Mouse (Mus musculus): Measurements from ENCODE around the gene Slc31a1. TPM values are rescaled to one million over a fixed set of nuclear protein-coding genes. Genes with fewer than 3 reads are reported as not detected.

Slc31a1 gene
- polyA plus RNA-seq, 1 experiment, result 0.09 TPM

GRCm38 (mm10) chr4:62331977-62332376, 28.6 kb upstream of the Slc31a1 start:
- H3K36me3 ChIP-seq (ENCODE audit: control insufficient read depth), result peaks cover 89% of the 10 kb centered on the region

DNA sequence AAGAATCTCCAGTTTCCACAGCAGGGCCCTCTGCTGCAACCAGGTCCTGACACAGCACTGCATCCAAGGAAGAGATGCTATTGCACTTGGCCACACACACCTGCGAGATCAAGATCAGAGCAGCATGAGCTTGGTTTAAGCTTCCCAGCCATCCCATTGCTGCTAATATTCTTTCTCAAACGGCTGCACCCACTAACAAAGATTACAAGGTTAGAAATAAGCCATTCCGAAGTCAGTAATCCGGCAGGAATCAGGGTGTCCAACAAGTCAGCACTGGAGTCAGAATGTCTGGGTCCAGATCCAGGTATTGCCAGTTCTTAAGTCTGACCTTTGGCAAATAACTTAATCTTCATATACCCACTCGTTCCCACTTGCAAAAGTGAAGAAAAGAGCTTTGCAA, 22.0 kb upstream of the Slc31a1 start:
- no peak overlapping the region for H3K4me3 ChIP-seq (replicated peaks)
- no peak for TF ChIP-seq TAL1 (IDR thresholded peaks at IDR 0.05; ENCODE audit: low read length)
- no peak for TF ChIP-seq GATA1 (IDR thresholded peaks at IDR 0.05; ENCODE audit: low read length)
- H3K9me3 ChIP-seq (ENCODE audit: control insufficient read depth, low read length), result no peaks in the 10 kb centered on the region
- no peaks in the 10 kb centered on the region for H3K4me1 ChIP-seq (ENCODE audit: control insufficient read depth)
- H3K27me3 ChIP-seq (ENCODE audit: control insufficient read depth), result no peaks in the 10 kb centered on the region
- peaks cover 88% of the 10 kb centered on the region for H3K36me3 ChIP-seq (ENCODE audit: control insufficient read depth)

More at GRCm38 (mm10) chr4:62331977-62332376, 28.6 kb upstream of the Slc31a1 start:
- no peak overlapping the region for H3K4me3 ChIP-seq (replicated peaks)
- H3K4me1 ChIP-seq (ENCODE audit: control insufficient read depth), result peaks cover 8% of the 10 kb centered on the region; the same call in 1 of the 2 replicates
- H3K9me3 ChIP-seq (ENCODE audit: control insufficient read depth, low read length), result no peaks in the 10 kb centered on the region
- no peak for TF ChIP-seq TAL1 (IDR thresholded peaks at IDR 0.05; ENCODE audit: low read length)
- no peak for TF ChIP-seq GATA1 (IDR thresholded peaks at IDR 0.05; ENCODE audit: low read length)
- no peaks in the 10 kb centered on the region for H3K27me3 ChIP-seq (ENCODE audit: control insufficient read depth)

DNA sequence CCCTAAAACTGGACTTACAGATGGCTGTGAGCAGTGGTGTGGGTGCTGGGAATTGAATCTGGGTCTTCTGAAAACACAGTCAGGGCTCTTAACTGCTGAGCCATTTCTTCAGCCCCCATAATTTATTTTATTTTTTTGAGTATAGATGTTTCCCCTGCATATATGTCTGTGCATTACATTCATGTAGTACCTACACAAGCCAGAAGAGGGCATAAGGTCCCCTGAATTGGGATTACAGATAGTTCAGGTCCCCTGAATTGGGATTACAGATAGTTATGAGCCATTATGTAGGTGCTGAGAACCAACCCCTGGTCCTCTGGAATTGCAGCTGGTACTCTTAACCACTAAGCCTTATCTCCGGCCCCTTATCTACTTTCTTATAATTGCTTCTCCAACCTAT, 16.5 kb upstream of the Slc31a1 start:
- Histone ChIP-seq H3K4me1 (ENCODE audit: control insufficient read depth) (no peaks in the 10 kb centered on the region), H3K9me3 (ENCODE audit: control insufficient read depth, low read length) (peaks cover 2% of the 10 kb centered on the region; the same call in 1 of the 2 replicates), H3K4me3 (replicated peaks) (no peak overlapping the region), H3K27me3 (ENCODE audit: control insufficient read depth) (no peaks in the 10 kb centered on the region), H3K36me3 (ENCODE audit: control insufficient read depth) (peaks cover 81% of the 10 kb centered on the region)
- TF ChIP-seq GATA1 (IDR thresholded peaks at IDR 0.05; ENCODE audit: low read length), result no peak
- TF ChIP-seq TAL1 (IDR thresholded peaks at IDR 0.05; ENCODE audit: low read length), result no peak

- no peak for TF ChIP-seq GATA1 (IDR thresholded peaks at IDR 0.05; ENCODE audit: low read length)
- no peak for TF ChIP-seq TAL1 (IDR thresholded peaks at IDR 0.05; ENCODE audit: low read length)
- H3K4me3 ChIP-seq (replicated peaks), result no peak overlapping the region
- no peaks in the 10 kb centered on the region for H3K4me1 ChIP-seq (ENCODE audit: control insufficient read depth)
- peaks cover 79% of the 10 kb centered on the region for H3K36me3 ChIP-seq (ENCODE audit: control insufficient read depth)
- H3K27me3 ChIP-seq (ENCODE audit: control insufficient read depth), result no peaks in the 10 kb centered on the region
- peaks cover 2% of the 10 kb centered on the region; the same call in 1 of the 2 replicates for H3K9me3 ChIP-seq (ENCODE audit: control insufficient read depth, low read length)
Measured at GRCm38 (mm10) chr4:62345827-62346226, 14.7 kb upstream of the Slc31a1 start.

DNA sequence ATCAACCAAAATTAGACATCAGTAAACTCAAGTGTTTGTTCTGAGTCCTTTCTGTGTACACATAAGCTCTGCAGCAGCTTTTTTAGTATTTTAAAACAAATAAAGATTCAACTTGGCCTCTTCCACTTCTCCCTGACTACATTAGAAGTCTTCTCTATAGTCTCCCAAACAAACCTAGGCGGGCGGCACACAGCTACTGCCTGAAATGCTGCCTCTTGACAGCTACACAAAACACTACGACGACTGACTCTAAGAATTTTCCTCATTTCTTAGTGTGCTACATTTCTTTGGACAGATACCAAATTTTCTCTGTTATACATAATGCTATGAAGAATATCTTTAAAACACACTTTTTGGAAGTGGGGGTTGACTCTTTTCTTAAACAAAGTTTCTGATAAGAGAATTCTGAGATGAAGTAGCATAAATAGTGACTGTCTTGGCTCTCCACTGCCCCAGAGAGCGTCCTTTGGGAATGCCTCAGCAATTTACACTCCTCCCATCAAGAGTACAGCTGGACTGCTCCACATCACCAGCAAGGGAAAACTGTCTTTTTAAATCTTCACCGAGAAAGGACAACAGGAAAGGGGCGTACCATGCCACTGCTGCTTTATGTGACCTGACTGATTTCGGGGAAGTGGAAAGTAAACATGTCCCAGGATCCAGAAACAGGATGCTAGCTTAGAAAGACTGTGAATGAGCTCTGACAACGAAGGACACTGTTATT, 12.8 kb upstream of the Slc31a1 start:
- Histone ChIP-seq H3K9me3 (ENCODE audit: control insufficient read depth, low read length) (peaks cover 2% of the 10 kb centered on the region; the same call in 1 of the 2 replicates), H3K4me1 (ENCODE audit: control insufficient read depth) (no peaks in the 10 kb centered on the region), H3K4me3 (replicated peaks) (no peak overlapping the region), H3K27me3 (ENCODE audit: control insufficient read depth) (no peaks in the 10 kb centered on the region), H3K36me3 (ENCODE audit: control insufficient read depth) (peaks cover 80% of the 10 kb centered on the region)
- TF ChIP-seq GATA1 (IDR thresholded peaks at IDR 0.05; ENCODE audit: low read length), result no peak
- TF ChIP-seq TAL1 (IDR thresholded peaks at IDR 0.05; ENCODE audit: low read length), result no peak

- Histone ChIP-seq H3K4me3 (replicated peaks) (no peak overlapping the region), H3K4me1 (ENCODE audit: control insufficient read depth) (no peaks in the 10 kb centered on the region), H3K27me3 (ENCODE audit: control insufficient read depth) (no peaks in the 10 kb centered on the region), H3K36me3 (ENCODE audit: control insufficient read depth) (peaks cover 81% of the 10 kb centered on the region), H3K9me3 (ENCODE audit: control insufficient read depth, low read length) (peaks cover 2% of the 10 kb centered on the region; the same call in 1 of the 2 replicates)
- TF ChIP-seq GATA1 (IDR thresholded peaks at IDR 0.05; ENCODE audit: low read length), result no peak
- TF ChIP-seq TAL1 (IDR thresholded peaks at IDR 0.05; ENCODE audit: low read length), result no peak
Measured at GRCm38 (mm10) chr4:62348329-62348705, 12.2 kb upstream of the Slc31a1 start.

- H3K27me3 ChIP-seq (ENCODE audit: control insufficient read depth), result no peaks in the 10 kb centered on the region
- H3K36me3 ChIP-seq (ENCODE audit: control insufficient read depth), result peaks cover 76% of the 10 kb centered on the region
- no peak for TF ChIP-seq TAL1 (IDR thresholded peaks at IDR 0.05; ENCODE audit: low read length)
- no peak for TF ChIP-seq GATA1 (IDR thresholded peaks at IDR 0.05; ENCODE audit: low read length)
- no peaks in the 10 kb centered on the region for H3K4me1 ChIP-seq (ENCODE audit: control insufficient read depth)
- H3K9me3 ChIP-seq (ENCODE audit: control insufficient read depth, low read length), result no peaks in the 10 kb centered on the region
- H3K4me3 ChIP-seq (replicated peaks), result no peak overlapping the region
Measured at GRCm38 (mm10) chr4:62349371-62349770, 11.2 kb upstream of the Slc31a1 start.

- TF ChIP-seq GATA1 (IDR thresholded peaks at IDR 0.05; ENCODE audit: low read length), result no peak
- TF ChIP-seq TAL1 (IDR thresholded peaks at IDR 0.05; ENCODE audit: low read length), result no peak
Measured at GRCm38 (mm10) chr4:62357631-62358148, 2.8 kb upstream of the Slc31a1 start.

GRCm38 (mm10) chr4:62359256-62359775, 1.2 kb upstream of the Slc31a1 start:
- Histone ChIP-seq H3K36me3 (ENCODE audit: control insufficient read depth) (peaks cover 26% of the 10 kb centered on the region), H3K9me3 (ENCODE audit: control insufficient read depth, low read length) (no peaks in the 10 kb centered on the region), H3K4me1 (ENCODE audit: control insufficient read depth) (peaks cover 36% of the 10 kb centered on the region), H3K27me3 (ENCODE audit: control insufficient read depth) (no peaks in the 10 kb centered on the region), H3K4me3 (replicated peaks) (peak overlapping the region; percentile 88)
- TF ChIP-seq TAL1 (IDR thresholded peaks at IDR 0.05; ENCODE audit: low read length) (no peak), GATA1 (IDR thresholded peaks at IDR 0.05; ENCODE audit: low read length) (no peak)

More at GRCm38 (mm10) chr4:62357631-62358148, 2.8 kb upstream of the Slc31a1 start:
- Histone ChIP-seq H3K4me1 (ENCODE audit: control insufficient read depth) (peaks cover 32% of the 10 kb centered on the region), H3K27me3 (ENCODE audit: control insufficient read depth) (no peaks in the 10 kb centered on the region), H3K36me3 (ENCODE audit: control insufficient read depth) (peaks cover 34% of the 10 kb centered on the region), H3K9me3 (ENCODE audit: control insufficient read depth, low read length) (no peaks in the 10 kb centered on the region), H3K4me3 (replicated peaks) (no peak overlapping the region)

Data from erythroblast, embryonic 14.5 days (primary cell).